Mouse (Mus musculus) stomach, postnatal 0 days (tissue): ENCODE results near the gene 5330417H12Rik. TPM values are rescaled to one million over a fixed set of nuclear protein-coding genes. Genes with fewer than 3 reads are reported as not detected.

ENCODE experiments used
- ATAC-seq: fragments of 200-750 bp; cut with Nextera tagmentation; 2 replicates; pipeline ENCODE4 v1.8.0; 2017; ENCODE audit not compliant: low FRiP score, low TSS enrichment
- DNase-seq: peaks from one replicate; pipeline ENCODE4 v3.0.0-alpha.2; 2016; ENCODE audit warnings: low spot score
- H3K27ac ChIP-seq: fragments of 300-500 bp; sonication (generic); replicated peaks from 2 replicates; pipeline ENCODE4 v1.5.1; 2014; ENCODE audit warnings: mild to moderate bottlenecking, control low read depth
- H3K27me3 ChIP-seq: fragments of 300-500 bp; sonication (generic); 2 replicates; pipeline ENCODE4 v1.6.1; 2014; ENCODE audit warnings: low read length; ENCODE audit not compliant: control insufficient read depth, insufficient read depth
- H3K36me3 ChIP-seq: fragments of 300-500 bp; sonication (generic); 2 replicates; pipeline ENCODE4 v1.6.1; 2014; ENCODE audit warnings: low read length, mixed read lengths; ENCODE audit not compliant: control insufficient read depth, insufficient read depth
- H3K4me1 ChIP-seq: fragments of 300-500 bp; sonication (generic); replicated peaks from 2 replicates; pipeline ENCODE4 v1.6.1; 2014; ENCODE audit warnings: antibody characterized with exemption; ENCODE audit not compliant: control insufficient read depth, insufficient read depth
- H3K4me2 ChIP-seq: fragments of 300-500 bp; sonication (generic); replicated peaks from 2 replicates; pipeline ENCODE4 v1.6.1; 2014; ENCODE audit warnings: low read depth, mild to moderate bottlenecking, control low read depth, moderate library complexity
- H3K4me3 ChIP-seq: fragments of 300-500 bp; sonication (generic); 2 replicates; pipeline ENCODE4 v1.5.1; 2014; ENCODE audit warnings: low read depth, low read length, control low read depth
- H3K9ac ChIP-seq: fragments of 300-500 bp; sonication (generic); 2 replicates; pipeline ENCODE4 v1.6.1; 2014; ENCODE audit warnings: mild to moderate bottlenecking, low read length, control low read depth, mixed read lengths
- H3K9me3 ChIP-seq: fragments of 300-500 bp; sonication (generic); 2 replicates; pipeline ENCODE4 v1.6.1; 2016; ENCODE audit warnings: low read length; ENCODE audit not compliant: control insufficient read depth
- CTCF ChIP-seq: IDR thresholded peaks from 2 replicates; pipeline ENCODE4 v1.5.1; 2016; ENCODE audit warnings: antibody characterized with exemption, low read depth, mild to moderate bottlenecking, moderate library complexity
- EP300 ChIP-seq: optimal IDR thresholded peaks from 2 replicates; pipeline ENCODE3; 2016; ENCODE audit warnings: antibody characterized with exemption
- WGBS: fragments of 180-500 bp; shearing (Covaris S2); extraction: QIAGEN DNeasy Blood & Tissue Kit; methylation state at CpG from one replicate; pipeline ENCODE4 v1.1.7; 2014; 5-methylcytosine and 5-hydroxymethylcytosine counted together
- polyA plus RNA-seq: library from polyadenylated mRNA; unstranded; fragments of >200 nt; fragmentation: Nextera tagmentation; extraction: Ambion mirVana; gene quantifications from 2 replicates; pipeline ENCODE4 v1.2.1, GENCODE M21; 2015

5330417H12Rik gene
- not detected in 2 replicates for polyA plus RNA-seq

- Histone ChIP-seq H3K27me3 (no peaks in the 10 kb centered on the region), H3K4me1 (no peaks in the 10 kb centered on the region), H3K4me3 (no peak within 1 kb of the TSS), H3K9me3 (no peaks in the 10 kb centered on the region), H3K36me3 (no peaks in the 10 kb centered on the region), H3K4me2 (no peak within 1 kb of the TSS), H3K27ac (no peak within 1 kb of the TSS), H3K9ac (no peak within 1 kb of the TSS)
- ATAC-seq (no peak), DNase-seq (no peak)
- 71% methylated on average over 2 of the region's 2 CpGs for WGBS
- TF ChIP-seq CTCF: no peak
These were observed at the start of gene 5330417H12Rik for GRCm38 (mm10) chr7:107625061-107625460. Gene 5330417H12Rik (minus strand): TSS chr7:107625161.

DNA sequence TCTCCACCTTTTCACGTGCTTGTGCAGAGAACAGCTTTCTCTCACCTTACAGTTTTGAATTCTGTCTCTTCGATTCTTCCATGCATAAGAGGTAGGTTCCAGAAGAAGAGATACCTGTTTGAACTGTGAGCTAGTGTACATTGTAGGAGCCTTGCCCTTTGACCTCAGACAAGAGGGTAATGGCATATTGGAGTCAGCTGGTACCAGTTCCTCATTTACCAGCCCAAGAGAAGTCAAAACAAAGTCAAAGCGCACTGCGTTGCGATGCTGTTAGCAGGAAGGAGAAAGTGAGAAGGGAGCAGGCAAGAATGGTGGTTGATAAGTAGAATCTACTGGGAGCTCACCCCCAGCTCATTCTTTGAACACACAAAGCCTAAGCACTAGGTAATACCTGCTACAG, 43.6 kb upstream of the 5330417H12Rik start:
- peaks cover 16% of the 10 kb centered on the region for H3K4me1 ChIP-seq
- DNase-seq (no peak), ATAC-seq (no peak)
- no peaks in the 10 kb centered on the region for H3K36me3 ChIP-seq
- H3K4me2 ChIP-seq: no peak overlapping the region
- 71% methylated on average over 5 of the region's 5 CpGs for WGBS
- no peaks in the 10 kb centered on the region for H3K9me3 ChIP-seq
- no peak overlapping the region for H3K4me3 ChIP-seq
- H3K27me3 ChIP-seq: no peaks in the 10 kb centered on the region
- H3K27ac ChIP-seq: no peak overlapping the region
- no peak for TF ChIP-seq CTCF
- no peak for TF ChIP-seq EP300
- no peak overlapping the region for H3K9ac ChIP-seq

- Histone ChIP-seq H3K9me3 (no peaks in the 10 kb centered on the region), H3K36me3 (no peaks in the 10 kb centered on the region), H3K4me2 (peak overlapping the region; percentile 60), H3K27me3 (no peaks in the 10 kb centered on the region), H3K9ac (peak overlapping the region; percentile 67), H3K4me1 (peaks cover 20% of the 10 kb centered on the region), H3K27ac (peak overlapping the region; percentile 94), H3K4me3 (peak overlapping the region; percentile 44)
- ATAC-seq (peak; percentile 39), DNase-seq (peak; percentile 59)
- TF ChIP-seq EP300 (no peak), CTCF (no peak)
- WGBS: 26% methylated on average over 13 of the region's 13 CpGs
These were observed 41.4 kb upstream of the 5330417H12Rik start for GRCm38 (mm10) chr7:107666262-107666902.

DNA sequence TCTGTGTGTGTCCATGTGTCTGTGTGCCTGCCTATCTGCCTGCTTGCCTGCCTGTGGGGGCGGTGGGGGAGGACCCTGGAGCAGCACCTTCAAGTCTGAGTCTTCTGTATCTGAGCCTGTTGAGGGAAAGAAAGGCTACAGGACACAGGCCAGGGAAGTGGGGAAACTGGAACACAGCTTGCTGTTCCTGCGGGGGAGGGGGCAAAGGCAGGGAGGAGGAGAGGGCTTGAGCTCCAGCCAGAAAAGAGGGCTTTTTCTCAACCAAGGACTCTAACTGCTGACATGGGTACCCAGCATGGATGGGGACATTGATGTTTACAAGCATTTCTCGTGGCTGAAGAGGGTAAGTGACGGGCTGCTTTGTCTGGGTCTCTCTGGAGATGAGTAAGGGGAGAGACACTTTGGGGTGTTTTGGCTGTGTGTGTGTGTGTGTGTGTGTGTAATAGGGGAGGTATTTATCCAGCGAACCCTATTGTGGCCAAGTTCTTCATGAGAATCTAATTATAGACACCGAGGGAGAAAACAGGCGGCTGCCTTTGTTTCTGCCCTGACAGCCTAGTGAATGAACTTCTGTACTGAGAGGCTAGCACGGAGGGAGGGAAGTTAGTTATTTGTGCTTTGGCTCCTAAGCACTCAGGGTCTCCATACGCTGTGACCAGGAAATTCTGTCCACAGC, 40.8 kb upstream of the 5330417H12Rik start:
- ATAC-seq (no peak), DNase-seq (peak; percentile 53)
- H3K36me3 ChIP-seq: no peaks in the 10 kb centered on the region
- 13% methylated on average over 9 of the region's 9 CpGs for WGBS
- H3K27me3 ChIP-seq: no peaks in the 10 kb centered on the region
- H3K4me1 ChIP-seq: peaks cover 21% of the 10 kb centered on the region
- H3K4me2 ChIP-seq: peak overlapping the region; percentile 60
- no peaks in the 10 kb centered on the region for H3K9me3 ChIP-seq
- H3K27ac ChIP-seq: peak overlapping the region; percentile 94
- H3K9ac ChIP-seq: peak overlapping the region; percentile 67
- no peak for TF ChIP-seq CTCF
- TF ChIP-seq EP300: no peak
- peak overlapping the region; percentile 44 for H3K4me3 ChIP-seq

DNA sequence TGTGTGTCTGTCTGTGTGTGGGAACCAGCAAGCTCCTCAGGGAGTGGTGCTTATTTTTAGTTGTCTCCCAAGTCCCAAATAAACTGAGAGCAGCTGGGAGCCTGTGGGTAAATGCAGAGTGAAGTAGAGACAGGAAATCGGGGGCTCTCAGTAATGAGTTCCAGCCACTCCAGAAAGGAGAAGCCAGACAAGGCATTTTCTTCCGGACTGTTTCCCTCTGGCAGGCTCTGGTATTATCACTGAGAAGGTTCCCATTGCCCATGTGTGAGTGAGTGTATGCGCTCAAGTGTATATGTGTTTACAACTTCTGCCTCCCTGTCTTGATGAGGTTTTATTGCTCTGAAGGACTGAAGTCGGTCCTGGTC, 40.2 kb upstream of the 5330417H12Rik start:
- ATAC-seq: no peak
- Histone ChIP-seq H3K4me1 (peaks cover 21% of the 10 kb centered on the region), H3K4me2 (peak overlapping the region; percentile 60), H3K27ac (peak overlapping the region; percentile 94), H3K36me3 (no peaks in the 10 kb centered on the region), H3K27me3 (no peaks in the 10 kb centered on the region), H3K9me3 (no peaks in the 10 kb centered on the region), H3K9ac (peak overlapping the region; percentile 67), H3K4me3 (peak overlapping the region; percentile 44)
- DNase-seq: peak; percentile 28
- TF ChIP-seq EP300 (no peak), CTCF (no peak)
- 18% methylated on average over 4 of the region's 4 CpGs for WGBS
